Mouse (Mus musculus): ENCODE data around the gene Tiam2. TPM values are rescaled to one million over a fixed set of nuclear protein-coding genes. Genes with fewer than 3 reads are reported as not detected.

Gene Tiam2
- polyA plus RNA-seq, 1 experiment from 2014 or later: 1.2 TPM

- H3K9ac ChIP-seq (ENCODE audit: low read length): no peak overlapping the region
- H3K9me3 ChIP-seq (ENCODE audit: control insufficient read depth, low read length): no peaks in the 10 kb centered on the region
- ATAC-seq (ENCODE audit: low FRiP score, low TSS enrichment) (no peak), DNase-seq (ENCODE audit: low spot score) (no peak)
- no peak for TF ChIP-seq EP300 (optimal IDR thresholded peaks at IDR 0.05)
- TF ChIP-seq CTCF (IDR thresholded peaks at IDR 0.05; ENCODE audit: low read depth): no peak
- no peaks in the 10 kb centered on the region for H3K4me1 ChIP-seq (replicated peaks; ENCODE audit: control insufficient read depth, insufficient read depth)
- 58% methylated on average over 2 of the region's 2 CpGs for WGBS
- no peaks in the 10 kb centered on the region for H3K27me3 ChIP-seq (ENCODE audit: control insufficient read depth, insufficient read depth, low read length)
- H3K4me3 ChIP-seq (ENCODE audit: low read depth, low read length): no peak overlapping the region
- H3K36me3 ChIP-seq (ENCODE audit: control insufficient read depth, insufficient read depth, low read length): no peaks in the 10 kb centered on the region
- H3K4me2 ChIP-seq (replicated peaks; ENCODE audit: low read depth): no peak overlapping the region
- H3K27ac ChIP-seq (replicated peaks): no peak overlapping the region
Measured at GRCm38 (mm10) chr17:3495576-3495975, 169.2 kb downstream of the Tiam2 start.

- H3K9ac ChIP-seq (ENCODE audit: low read length): no peak overlapping the region
- H3K36me3 ChIP-seq (ENCODE audit: control insufficient read depth, insufficient read depth, low read length): no peaks in the 10 kb centered on the region
- H3K27me3 ChIP-seq (ENCODE audit: control insufficient read depth, insufficient read depth, low read length): no peaks in the 10 kb centered on the region
- ATAC-seq (ENCODE audit: low FRiP score, low TSS enrichment): no peak
- H3K9me3 ChIP-seq (ENCODE audit: control insufficient read depth, low read length): no peaks in the 10 kb centered on the region
- no peak overlapping the region for H3K4me2 ChIP-seq (replicated peaks; ENCODE audit: low read depth)
- H3K27ac ChIP-seq (replicated peaks): no peak overlapping the region
- TF ChIP-seq EP300 (optimal IDR thresholded peaks at IDR 0.05): no peak
- no peak for TF ChIP-seq CTCF (IDR thresholded peaks at IDR 0.05; ENCODE audit: low read depth)
- no peaks in the 10 kb centered on the region for H3K4me1 ChIP-seq (replicated peaks; ENCODE audit: control insufficient read depth, insufficient read depth)
- no peak for DNase-seq (ENCODE audit: low spot score)
- H3K4me3 ChIP-seq (ENCODE audit: low read depth, low read length): no peak overlapping the region
- 91% methylated on average over 3 of the region's 3 CpGs for WGBS
Measured at GRCm38 (mm10) chr17:3496080-3496479, 169.7 kb downstream of the Tiam2 start.

- no peaks in the 10 kb centered on the region for H3K4me1 ChIP-seq (replicated peaks; ENCODE audit: control insufficient read depth, insufficient read depth)
- no peak overlapping the region for H3K9ac ChIP-seq (ENCODE audit: low read length)
- WGBS: 30% methylated on average over 3 of the region's 3 CpGs
- no peaks in the 10 kb centered on the region for H3K9me3 ChIP-seq (ENCODE audit: control insufficient read depth, low read length)
- no peak overlapping the region for H3K27ac ChIP-seq (replicated peaks)
- TF ChIP-seq CTCF (IDR thresholded peaks at IDR 0.05; ENCODE audit: low read depth): peak; percentile 67
- no peak for TF ChIP-seq EP300 (optimal IDR thresholded peaks at IDR 0.05)
- no peak overlapping the region for H3K4me3 ChIP-seq (ENCODE audit: low read depth, low read length)
- ATAC-seq (ENCODE audit: low FRiP score, low TSS enrichment) (no peak), DNase-seq (ENCODE audit: low spot score) (peak; percentile 58)
- H3K36me3 ChIP-seq (ENCODE audit: control insufficient read depth, insufficient read depth, low read length): no peaks in the 10 kb centered on the region
- no peak overlapping the region for H3K4me2 ChIP-seq (replicated peaks; ENCODE audit: low read depth)
- no peaks in the 10 kb centered on the region for H3K27me3 ChIP-seq (ENCODE audit: control insufficient read depth, insufficient read depth, low read length)
Measured at GRCm38 (mm10) chr17:3498086-3498485, 171.7 kb downstream of the Tiam2 start.

GRCm38 (mm10) chr17:3498580-3498979 lies 172.2 kb downstream of the Tiam2 start:
- Histone ChIP-seq H3K36me3 (ENCODE audit: control insufficient read depth, insufficient read depth, low read length) (no peaks in the 10 kb centered on the region), H3K9me3 (ENCODE audit: control insufficient read depth, low read length) (no peaks in the 10 kb centered on the region), H3K4me3 (ENCODE audit: low read depth, low read length) (no peak overlapping the region), H3K9ac (ENCODE audit: low read length) (no peak overlapping the region), H3K4me1 (replicated peaks; ENCODE audit: control insufficient read depth, insufficient read depth) (no peaks in the 10 kb centered on the region), H3K4me2 (replicated peaks; ENCODE audit: low read depth) (no peak overlapping the region), H3K27ac (replicated peaks) (no peak overlapping the region), H3K27me3 (ENCODE audit: control insufficient read depth, insufficient read depth, low read length) (no peaks in the 10 kb centered on the region)
- no peak for DNase-seq (ENCODE audit: low spot score)
- no peak for TF ChIP-seq CTCF (IDR thresholded peaks at IDR 0.05; ENCODE audit: low read depth)
- no peak for TF ChIP-seq EP300 (optimal IDR thresholded peaks at IDR 0.05)
- ATAC-seq (ENCODE audit: low FRiP score, low TSS enrichment): no peak
- 86% methylated on average over 3 of the region's 3 CpGs for WGBS

GRCm38 (mm10) chr17:3499468-3499867 lies 173.1 kb downstream of the Tiam2 start:
- ATAC-seq (ENCODE audit: low FRiP score, low TSS enrichment): no peak
- Histone ChIP-seq H3K4me2 (replicated peaks; ENCODE audit: low read depth) (no peak overlapping the region), H3K27ac (replicated peaks) (no peak overlapping the region), H3K4me1 (replicated peaks; ENCODE audit: control insufficient read depth, insufficient read depth) (no peaks in the 10 kb centered on the region), H3K4me3 (ENCODE audit: low read depth, low read length) (no peak overlapping the region), H3K27me3 (ENCODE audit: control insufficient read depth, insufficient read depth, low read length) (no peaks in the 10 kb centered on the region), H3K36me3 (ENCODE audit: control insufficient read depth, insufficient read depth, low read length) (no peaks in the 10 kb centered on the region), H3K9ac (ENCODE audit: low read length) (no peak overlapping the region), H3K9me3 (ENCODE audit: control insufficient read depth, low read length) (no peaks in the 10 kb centered on the region)
- WGBS: 89% methylated on average over 8 of the region's 8 CpGs
- TF ChIP-seq CTCF (IDR thresholded peaks at IDR 0.05; ENCODE audit: low read depth) (no peak), EP300 (optimal IDR thresholded peaks at IDR 0.05) (no peak)
- no peak for DNase-seq (ENCODE audit: low spot score)

- Histone ChIP-seq H3K27me3 (ENCODE audit: control insufficient read depth, insufficient read depth, low read length) (no peaks in the 10 kb centered on the region), H3K4me2 (replicated peaks; ENCODE audit: low read depth) (no peak overlapping the region), H3K36me3 (ENCODE audit: control insufficient read depth, insufficient read depth, low read length) (no peaks in the 10 kb centered on the region), H3K4me1 (replicated peaks; ENCODE audit: control insufficient read depth, insufficient read depth) (no peaks in the 10 kb centered on the region), H3K9ac (ENCODE audit: low read length) (no peak overlapping the region), H3K27ac (replicated peaks) (no peak overlapping the region), H3K4me3 (ENCODE audit: low read depth, low read length) (no peak overlapping the region), H3K9me3 (ENCODE audit: control insufficient read depth, low read length) (no peaks in the 10 kb centered on the region)
- TF ChIP-seq EP300 (optimal IDR thresholded peaks at IDR 0.05): no peak
- no peak for TF ChIP-seq CTCF (IDR thresholded peaks at IDR 0.05; ENCODE audit: low read depth)
- DNase-seq (ENCODE audit: low spot score): no peak
- 95% methylated on average over 6 of the region's 6 CpGs for WGBS
- no peak for ATAC-seq (ENCODE audit: low FRiP score, low TSS enrichment)
Measured at GRCm38 (mm10) chr17:3500076-3500475, 173.7 kb downstream of the Tiam2 start.

Data from stomach, postnatal 0 days (tissue).